Mouse (Mus musculus) neural tube, embryonic 11.5 days (tissue): Measurements from ENCODE around the gene Nemp2. TPM values are rescaled to one million over a fixed set of nuclear protein-coding genes. Genes with fewer than 3 reads are reported as not detected.
"Not testable (repeated sequence)": the region's sequence is repeated elsewhere in the genome, so short reads cannot be mapped to it uniquely, and the experiment has no call there.

Experiments
- ATAC-seq: fragments of 200-750 bp; cut with Nextera tagmentation; 2 replicates; pipeline ENCODE4 v1.8.0; 2017; ENCODE audit warnings: moderate number of reproducible peaks, mild to moderate bottlenecking, moderate TSS enrichment, moderate library complexity; ENCODE audit not compliant: insufficient read depth, low FRiP score, low TSS enrichment
- DNase-seq: peaks from one replicate; pipeline ENCODE4 v3.0.0-alpha.2; 2015; ENCODE audit warnings: low spot score
- H3K27ac ChIP-seq: fragments of 300-500 bp; sonication (generic); 2 replicates; pipeline ENCODE4 v1.5.1; 2014; ENCODE audit warnings: low read depth, mild to moderate bottlenecking, low read length
- H3K27me3 ChIP-seq: fragments of 300-500 bp; sonication (generic); 2 replicates; pipeline ENCODE4 v1.6.1; 2014; ENCODE audit warnings: mild to moderate bottlenecking, low read length, mixed read lengths; ENCODE audit not compliant: control insufficient read depth, insufficient read depth
- H3K36me3 ChIP-seq: fragments of 300-500 bp; sonication (generic); 2 replicates; pipeline ENCODE4 v1.6.1; 2014; ENCODE audit warnings: mild to moderate bottlenecking, low read length, moderate library complexity, mixed read lengths; ENCODE audit not compliant: control insufficient read depth, insufficient read depth
- H3K4me1 ChIP-seq: fragments of 300-500 bp; sonication (generic); 2 replicates; pipeline ENCODE4 v1.6.1; 2014; ENCODE audit warnings: low read length, mixed read lengths; ENCODE audit not compliant: control insufficient read depth, insufficient read depth
- H3K4me2 ChIP-seq: fragments of 300-500 bp; sonication (generic); 2 replicates; pipeline ENCODE4 v1.6.1; 2014; ENCODE audit warnings: low read depth, mild to moderate bottlenecking, moderate library complexity
- H3K4me3 ChIP-seq: fragments of 300-500 bp; sonication (generic); 2 replicates; pipeline ENCODE4 v1.5.1; 2014; ENCODE audit warnings: low read depth, low read length
- H3K9ac ChIP-seq: fragments of 300-500 bp; sonication (generic); 2 replicates; pipeline ENCODE4 v1.6.1; 2014; ENCODE audit warnings: mild to moderate bottlenecking, low read length
- H3K9me3 ChIP-seq: fragments of 300-500 bp; sonication (generic); 2 replicates; pipeline ENCODE4 v1.6.1; 2016; ENCODE audit warnings: low read length; ENCODE audit not compliant: control insufficient read depth
- WGBS: fragments of 180-500 bp; shearing (Covaris S2); extraction: QIAGEN DNeasy Blood & Tissue Kit; methylation state at CpG from one replicate; pipeline ENCODE4 v1.1.7; 2014; 5-methylcytosine and 5-hydroxymethylcytosine counted together
- polyA plus RNA-seq: library from polyadenylated mRNA; unstranded; fragments of >200 nt; fragmentation: Nextera tagmentation; extraction: Ambion mirVana; gene quantifications from 2 replicates; pipeline ENCODE4 v1.2.1, GENCODE M21; 2014

Nemp2 gene
- polyA plus RNA-seq, 1 experiment from 2014 or later = 9.0 TPM

GRCm38 (mm10) chr1:52663228-52663627 is 32.7 kb downstream of the Nemp2 start:
- no peaks in the 10 kb centered on the region for H3K27me3 ChIP-seq
- DNase-seq (no peak), ATAC-seq (no peak)
- no peak overlapping the region for H3K4me2 ChIP-seq
- WGBS = 87% methylated on average over 7 of the region's 7 CpGs
- no peaks in the 10 kb centered on the region for H3K4me1 ChIP-seq
- no peaks in the 10 kb centered on the region for H3K9me3 ChIP-seq
- H3K36me3 ChIP-seq = no peaks in the 10 kb centered on the region
- no peak overlapping the region for H3K9ac ChIP-seq
- H3K27ac ChIP-seq = no peak overlapping the region
- H3K4me3 ChIP-seq = no peak overlapping the region

DNA sequence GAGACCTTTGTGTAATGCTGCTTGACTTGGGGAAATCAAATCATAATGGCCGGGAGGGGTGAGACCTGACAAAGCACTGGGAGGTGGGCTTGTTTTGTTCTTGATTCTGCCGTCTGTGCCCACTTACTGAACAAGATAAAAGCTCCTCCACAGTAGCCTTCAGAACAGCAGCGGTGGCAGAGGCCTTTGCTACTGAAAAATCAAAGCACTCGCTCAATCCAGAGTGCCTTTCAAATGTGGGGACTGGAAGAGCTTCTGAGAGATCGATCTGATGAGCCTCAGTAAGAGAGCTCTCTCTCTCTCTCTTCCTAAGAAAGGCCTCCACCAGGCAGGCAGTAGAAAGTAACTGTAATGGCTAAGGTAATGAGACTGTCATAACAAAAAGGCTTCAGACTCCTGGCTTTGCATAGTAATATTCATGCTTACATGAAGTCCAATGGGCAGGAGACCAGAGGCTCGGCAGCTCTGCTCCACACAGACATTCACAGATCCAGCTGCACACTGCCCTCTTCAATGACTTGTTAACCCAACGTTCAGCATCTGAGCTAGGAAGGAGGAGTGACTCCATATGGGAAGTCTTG is 38.3 kb downstream of the Nemp2 start:
- no peak for DNase-seq
- WGBS = 48% methylated on average over 7 of the region's 7 CpGs
- Histone ChIP-seq H3K4me2 (no peak overlapping the region), H3K27ac (no peak overlapping the region), H3K9me3 (no peaks in the 10 kb centered on the region), H3K27me3 (no peaks in the 10 kb centered on the region), H3K36me3 (no peaks in the 10 kb centered on the region), H3K4me3 (no peak overlapping the region), H3K4me1 (no peaks in the 10 kb centered on the region), H3K9ac (no peak overlapping the region)
- no peak for ATAC-seq

DNA sequence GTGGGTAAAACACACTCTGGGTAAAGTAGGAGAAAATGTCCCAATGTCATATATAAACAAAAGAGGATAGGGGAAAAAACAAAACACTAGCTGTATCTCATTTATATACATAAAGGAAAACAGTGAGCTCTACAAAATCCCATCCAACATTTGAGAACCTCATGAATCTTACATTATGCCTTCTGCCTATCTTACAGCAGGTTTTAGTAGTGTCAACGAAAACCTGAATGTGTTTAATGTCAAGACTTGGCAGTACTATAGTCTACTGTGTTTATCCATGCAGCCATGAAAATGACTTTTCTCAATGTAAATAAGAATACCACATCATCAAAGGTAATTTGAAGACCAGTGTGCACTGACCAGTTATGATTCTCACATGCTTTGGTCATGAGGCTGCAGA is 39.4 kb downstream of the Nemp2 start:
- H3K4me3 ChIP-seq = no peak overlapping the region
- DNase-seq (no peak), ATAC-seq (no peak)
- 91% methylated on average over 1 of the region's 1 CpGs for WGBS
- no peak overlapping the region for H3K27ac ChIP-seq
- no peaks in the 10 kb centered on the region for H3K36me3 ChIP-seq
- no peak overlapping the region for H3K9ac ChIP-seq
- no peak overlapping the region for H3K4me2 ChIP-seq
- H3K9me3 ChIP-seq = no peaks in the 10 kb centered on the region
- no peaks in the 10 kb centered on the region for H3K4me1 ChIP-seq
- no peaks in the 10 kb centered on the region for H3K27me3 ChIP-seq

GRCm38 (mm10) chr1:52675561-52676551 is 45.4 kb downstream of the Nemp2 start:
- no peak for DNase-seq
- Histone ChIP-seq H3K4me1 (no peaks in the 10 kb centered on the region), H3K9me3 (no peaks in the 10 kb centered on the region), H3K4me3 (no peak overlapping the region), H3K4me2 (no peak overlapping the region), H3K27ac (no peak overlapping the region), H3K9ac (no peak overlapping the region), H3K27me3 (no peaks in the 10 kb centered on the region), H3K36me3 (no peaks in the 10 kb centered on the region)
- 78% methylated on average over 7 of the region's 7 CpGs for WGBS
- no peak for ATAC-seq

- WGBS = 79% methylated on average over 3 of the region's 3 CpGs
- Histone ChIP-seq H3K9ac (no peak overlapping the region), H3K27me3 (no peaks in the 10 kb centered on the region), H3K4me1 (no peaks in the 10 kb centered on the region), H3K9me3 (no peaks in the 10 kb centered on the region), H3K27ac (no peak overlapping the region), H3K4me2 (no peak overlapping the region), H3K36me3 (no peaks in the 10 kb centered on the region), H3K4me3 (no peak overlapping the region)
- ATAC-seq (no peak), DNase-seq (no peak)
These were observed 46.1 kb downstream of the Nemp2 start for GRCm38 (mm10) chr1:52676621-52677020.

DNA sequence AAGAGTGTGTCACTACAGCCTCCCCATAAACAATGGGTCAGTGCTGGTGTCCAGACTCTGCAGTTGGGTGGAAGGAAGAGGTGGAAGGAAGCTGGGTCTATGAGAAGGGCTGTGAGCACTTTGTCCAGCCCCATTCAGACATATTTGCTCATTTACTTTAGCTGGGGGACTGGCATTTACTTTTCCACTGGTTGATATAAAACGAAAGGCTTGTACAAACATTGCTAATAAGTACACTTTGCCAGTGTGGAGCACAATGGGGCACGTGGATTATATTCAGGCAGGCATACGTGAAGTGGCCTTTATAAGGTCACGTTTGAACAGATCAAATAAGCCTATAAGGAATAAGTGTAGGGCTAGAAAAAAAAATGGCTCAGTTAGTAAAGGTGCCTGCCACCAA is 53.0 kb downstream of the Nemp2 start:
- no peak overlapping the region for H3K4me3 ChIP-seq
- H3K4me1 ChIP-seq = no peaks in the 10 kb centered on the region
- H3K36me3 ChIP-seq = no peaks in the 10 kb centered on the region
- H3K27ac ChIP-seq = no peak overlapping the region
- no peak overlapping the region for H3K9ac ChIP-seq
- 89% methylated on average over 4 of the region's 4 CpGs for whole genome bisulfite sequencing
- no peak for DNase-seq
- H3K27me3 ChIP-seq = no peaks in the 10 kb centered on the region
- H3K4me2 ChIP-seq = no peak overlapping the region
- no peaks in the 10 kb centered on the region for H3K9me3 ChIP-seq
- ATAC-seq = no peak

DNA sequence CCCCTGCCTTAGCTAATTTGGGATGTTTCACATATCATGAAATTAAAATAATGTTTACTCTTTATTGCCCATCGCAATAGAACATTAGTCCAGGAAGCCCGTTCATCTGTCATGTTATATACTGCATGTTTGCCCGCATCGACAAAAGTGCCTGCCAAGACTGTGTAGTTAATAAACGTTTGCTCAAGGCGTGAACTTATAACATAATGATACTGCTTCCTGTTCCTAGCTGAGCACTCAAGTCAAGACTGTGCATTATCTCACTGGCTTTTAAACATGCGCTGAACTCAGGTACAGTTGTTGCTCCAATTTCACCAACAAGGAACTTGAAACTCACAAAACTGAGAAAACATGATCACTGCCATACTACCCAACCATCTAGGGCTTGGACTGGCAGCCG is 57.1 kb downstream of the Nemp2 start:
- Histone ChIP-seq H3K27ac (no peak overlapping the region), H3K9ac (no peak overlapping the region), H3K9me3 (no peaks in the 10 kb centered on the region), H3K4me1 (no peaks in the 10 kb centered on the region), H3K4me3 (no peak overlapping the region), H3K27me3 (no peaks in the 10 kb centered on the region), H3K4me2 (no peak overlapping the region), H3K36me3 (no peaks in the 10 kb centered on the region)
- WGBS = 93% methylated on average over 8 of the region's 8 CpGs
- ATAC-seq (no peak), DNase-seq (no peak)

DNA sequence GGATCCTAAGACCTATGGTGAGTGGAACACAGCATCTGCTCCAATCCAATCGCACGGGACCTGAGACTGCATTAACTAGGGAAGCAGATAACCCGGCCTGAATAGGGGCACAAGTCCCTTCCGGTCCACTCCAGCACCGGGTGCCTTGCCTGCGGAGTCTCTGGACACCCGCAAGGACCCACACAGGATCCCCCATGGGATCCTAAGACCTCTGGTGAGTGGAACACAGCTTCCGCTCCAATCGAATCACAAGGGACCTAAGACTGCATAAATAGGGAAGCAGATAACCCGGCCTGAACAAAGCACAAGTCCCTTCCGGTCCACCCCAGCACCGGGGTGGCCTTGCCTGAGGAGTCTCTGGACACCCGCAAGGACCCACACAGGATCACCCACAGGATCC is 64.0 kb downstream of the Nemp2 start:
- not testable (repeated sequence) for ATAC-seq, DNase-seq, H3K9ac ChIP-seq, H3K4me1 ChIP-seq, H3K27me3 ChIP-seq, H3K4me3 ChIP-seq, H3K4me2 ChIP-seq, H3K27ac ChIP-seq, H3K36me3 ChIP-seq, H3K9me3 ChIP-seq
- WGBS = 95% methylated on average over 13 of the region's 13 CpGs
